Mouse (Mus musculus) kidney, postnatal 25 days (tissue): ENCODE data around the gene Fer1l4.

ENCODE experiments used
- DNase-seq, 2 experiments: peaks; one replicate each; pipeline ENCODE4 v3.0.0; 2021; ENCODE audit warnings: mixed read lengths in 2 of 2

The Fer1l4 gene

GRCm38 (mm10) chr2:156052816-156053215 is at the start of gene Fer1l4:
TSS of gene Fer1l4 (minus strand) at chr2:156052947.
- no peak for DNase-seq

GRCm38 (mm10) chr2:156091926-156092325 is 39.2 kb upstream of the Fer1l4 start:
- no peak for DNase-seq

DNA sequence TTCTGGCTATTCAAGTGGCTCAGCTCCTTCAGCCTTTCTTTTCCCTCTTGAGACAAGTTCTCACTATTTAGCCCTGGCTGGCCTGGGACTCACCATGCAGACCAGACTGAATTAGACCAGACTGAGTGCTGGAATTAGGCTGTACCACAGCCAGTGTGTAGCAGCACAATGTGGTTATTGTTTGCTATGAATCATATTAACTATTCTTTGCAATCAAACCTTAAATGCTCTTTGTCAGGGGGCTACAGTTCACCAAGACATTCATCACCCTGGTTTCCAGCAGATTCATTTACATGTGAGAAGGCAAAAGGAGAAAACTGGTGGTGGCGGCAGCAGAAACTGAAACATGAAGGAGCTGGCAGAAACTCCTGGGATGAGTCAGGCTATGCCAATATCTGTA is 37.1 kb upstream of the Fer1l4 start:
- no peak for DNase-seq

- no peak for DNase-seq
Observed at GRCm38 (mm10) chr2:156087391-156088110, 34.8 kb upstream of the Fer1l4 start.

GRCm38 (mm10) chr2:156084541-156084940 is 31.8 kb upstream of the Fer1l4 start:
- DNase-seq = no peak

- DNase-seq = no peak
Observed at GRCm38 (mm10) chr2:156080391-156080790, 27.6 kb upstream of the Fer1l4 start.

- DNase-seq = no peak
Observed at GRCm38 (mm10) chr2:156079674-156080073, 26.9 kb upstream of the Fer1l4 start.

DNA sequence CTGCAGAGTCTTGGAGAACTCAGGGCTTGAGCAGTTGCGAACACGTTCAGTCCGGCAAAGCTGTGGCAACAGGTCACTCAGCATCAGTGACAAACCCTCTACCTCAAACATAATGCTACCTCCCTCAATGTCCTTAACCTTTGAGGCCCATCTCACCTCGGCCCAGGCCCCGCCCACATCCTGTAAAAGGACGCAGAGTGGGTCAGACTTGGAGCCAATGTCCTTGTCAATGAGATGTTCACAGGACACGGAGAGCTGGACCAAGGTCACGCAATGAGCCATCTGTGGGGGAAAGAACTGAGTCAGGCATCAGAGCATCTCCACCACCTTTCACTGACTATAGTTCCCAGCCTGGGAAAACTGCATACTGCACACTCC is 26.4 kb upstream of the Fer1l4 start:
- no peak for DNase-seq

- DNase-seq = no peak
Observed at GRCm38 (mm10) chr2:156078421-156079182, 25.9 kb upstream of the Fer1l4 start.

DNA sequence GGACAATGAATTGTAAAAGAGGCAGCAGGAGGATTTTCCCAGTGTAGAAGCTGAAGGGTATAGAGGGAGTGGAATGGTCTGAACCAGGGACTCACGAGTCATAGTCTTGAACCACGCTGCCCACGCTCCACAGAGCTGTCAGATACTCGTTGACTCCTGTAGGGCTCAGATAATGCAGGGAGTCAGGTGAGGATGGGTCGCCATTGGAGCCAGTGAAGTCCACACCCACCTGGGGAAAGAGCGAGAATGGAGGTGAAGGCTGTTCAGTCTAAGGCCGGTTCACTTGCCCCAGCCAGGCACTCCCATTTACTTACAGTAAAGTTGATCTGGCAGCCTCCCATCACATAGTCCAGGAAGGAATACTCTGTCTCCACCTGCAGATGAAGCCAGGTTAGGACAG is 24.7 kb upstream of the Fer1l4 start:
- DNase-seq = no peak

- no peak for DNase-seq
Observed at GRCm38 (mm10) chr2:156073725-156074124, 21.0 kb upstream of the Fer1l4 start.

GRCm38 (mm10) chr2:156071236-156071635 is 18.5 kb upstream of the Fer1l4 start:
- DNase-seq = no peak

- DNase-seq = no peak
Observed at GRCm38 (mm10) chr2:156067916-156068315, 15.2 kb upstream of the Fer1l4 start.

DNA sequence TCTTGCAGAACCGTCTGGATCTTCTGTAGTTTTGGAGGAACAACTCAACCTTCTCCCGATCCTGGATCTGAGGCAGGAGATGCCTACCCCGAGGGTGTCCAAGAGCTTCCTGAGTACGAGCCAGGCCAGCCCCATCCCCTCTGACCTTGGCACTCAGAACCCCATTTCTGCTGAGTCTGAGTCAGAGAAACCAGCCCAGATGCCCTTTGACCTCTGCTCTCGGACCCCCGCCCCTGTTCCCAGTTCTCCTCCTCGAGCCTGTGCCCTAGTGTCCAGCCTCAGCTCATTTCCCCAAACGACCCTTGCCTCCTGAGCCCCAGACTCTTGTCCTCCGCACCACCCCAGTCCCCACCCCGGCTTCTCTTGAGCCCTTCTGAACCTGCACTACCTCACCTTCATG is 13.4 kb upstream of the Fer1l4 start:
- peak; percentile 20 to 66 for DNase-seq

DNA sequence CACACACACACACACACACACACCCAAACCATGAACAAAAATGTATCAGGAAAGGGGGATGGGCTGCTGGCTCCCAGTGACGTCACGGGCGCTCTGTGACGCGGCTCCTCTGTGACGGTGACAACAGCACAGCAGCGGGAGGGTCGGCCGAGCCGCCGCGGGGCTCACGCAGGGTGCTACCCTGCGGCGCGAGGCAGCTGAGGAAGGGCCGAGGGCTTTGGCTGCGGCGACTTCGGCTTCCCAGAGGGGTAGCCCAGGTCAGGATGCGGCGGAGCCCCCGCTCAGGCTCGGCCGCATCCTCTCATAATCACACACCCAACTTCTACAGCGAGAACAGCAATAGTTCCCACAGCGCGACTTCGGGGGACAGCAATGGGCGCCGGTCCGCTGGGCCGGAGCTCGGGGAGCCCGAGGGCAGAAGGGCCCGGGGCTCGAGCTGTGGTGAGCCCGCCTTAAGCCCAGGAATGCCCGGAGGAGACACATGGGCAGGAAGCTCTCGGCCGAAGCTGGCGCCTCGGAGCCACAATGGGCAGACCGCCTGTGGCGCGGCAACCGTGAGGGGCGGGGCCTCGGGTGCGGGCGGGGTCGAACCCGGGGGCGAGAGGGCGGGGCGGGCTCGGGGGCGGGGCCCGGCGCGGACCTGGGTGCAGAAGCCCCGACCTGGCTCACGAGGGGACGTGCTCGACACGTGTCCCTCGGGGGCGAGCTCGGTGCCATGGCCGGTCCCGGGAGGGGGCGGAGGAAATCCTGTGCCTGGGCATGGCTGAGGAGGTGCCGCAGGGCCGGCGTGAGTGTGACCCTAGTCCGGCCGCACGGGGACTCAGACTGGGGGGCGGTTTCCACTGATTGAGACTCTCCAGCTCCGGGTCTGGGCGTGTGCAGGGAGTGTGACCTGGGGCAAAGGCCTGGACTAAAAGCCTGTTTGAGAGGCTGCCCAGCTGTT is 12.6 kb upstream of the Fer1l4 start, which contains the start of gene Spag4:
Gene Spag4 (plus strand): TSS at position 77 of the 943 bp plus-strand sequence.
- peak; percentile 78 to 88 for DNase-seq

GRCm38 (mm10) chr2:156047929-156048328 is 4.8 kb downstream of the Fer1l4 start:
- peak; percentile 23 to 56 for DNase-seq

GRCm38 (mm10) chr2:156042903-156043302 is 9.8 kb downstream of the Fer1l4 start:
- DNase-seq = no peak

GRCm38 (mm10) chr2:156039390-156039789 is 13.4 kb downstream of the Fer1l4 start:
- DNase-seq = no peak

DNA sequence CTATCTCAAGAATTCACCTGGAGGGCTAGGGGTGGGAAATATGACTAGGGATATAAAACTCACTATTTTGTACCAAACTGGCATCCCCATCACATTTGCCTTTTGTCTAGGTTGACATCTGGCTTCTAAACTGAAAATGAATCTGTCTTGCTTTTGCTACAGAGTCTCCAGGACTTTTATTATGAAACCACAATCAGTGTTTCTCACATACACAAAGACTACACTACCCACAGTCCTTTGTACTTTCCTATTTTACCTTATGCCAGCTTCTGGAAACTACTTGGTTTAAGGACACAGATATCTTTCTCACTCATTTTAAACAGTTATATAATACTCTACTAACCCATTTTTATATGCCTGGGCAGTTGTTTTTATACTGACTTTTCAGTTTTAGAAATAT is 27.3 kb downstream of the Fer1l4 start:
- no peak for DNase-seq

GRCm38 (mm10) chr2:156021765-156022164 is 31.0 kb downstream of the Fer1l4 start:
- no peak for DNase-seq

DNA sequence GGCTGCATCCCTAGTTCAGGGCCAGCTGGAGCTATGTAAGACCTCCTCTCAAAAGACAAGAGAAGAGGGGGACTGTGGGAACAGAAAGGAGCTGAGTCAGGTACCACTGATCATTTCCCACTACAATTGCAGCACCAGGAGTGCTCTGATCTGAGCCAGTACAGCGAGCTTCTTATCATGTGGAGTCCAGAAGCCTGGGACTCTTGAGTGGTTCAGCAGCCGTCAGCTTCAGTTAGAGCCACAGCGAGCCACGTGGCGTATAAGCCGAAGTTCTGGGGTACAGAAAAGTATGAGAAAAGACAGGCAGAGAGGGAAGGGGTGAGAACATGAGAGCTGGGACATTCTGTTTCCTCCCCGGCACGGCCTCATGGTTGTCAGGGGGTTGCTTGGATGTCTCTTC is 31.5 kb downstream of the Fer1l4 start:
- DNase-seq = no peak

DNA sequence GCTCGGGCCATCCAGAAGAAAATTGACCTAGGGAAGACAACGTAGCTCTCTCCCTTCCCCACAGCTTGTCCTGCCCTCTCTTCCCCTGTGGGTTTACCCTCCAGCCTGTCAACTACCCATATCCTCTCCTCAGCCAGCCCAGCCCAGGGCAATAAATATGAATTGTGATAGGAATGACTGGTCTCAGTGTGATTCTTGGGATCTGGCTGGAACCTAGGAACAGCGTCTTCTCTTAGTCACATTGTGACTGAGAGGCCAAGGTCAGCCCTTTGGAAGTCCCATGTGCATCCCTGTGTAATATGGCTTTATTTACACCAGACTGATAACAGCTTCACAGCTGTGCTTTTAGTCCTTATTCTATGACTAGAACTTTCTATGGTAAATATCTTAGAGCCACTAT is 34.6 kb downstream of the Fer1l4 start:
- no peak for DNase-seq

GRCm38 (mm10) chr2:156007888-156008532 is 44.7 kb downstream of the Fer1l4 start, which contains the start of the genes 6430550D23Rik and Ergic3:
TSS of gene 6430550D23Rik (minus strand) at chr2:156007977.
TSS of gene Ergic3 (plus strand) at chr2:156008045.
- DNase-seq = peak; percentile 98 to 99
